Mouse (Mus musculus) frontal cortex, postnatal 36 days (tissue): ENCODE results near the gene Slc35e2.
"Not testable (repeated sequence)": the region's sequence is repeated elsewhere in the genome, so short reads cannot be mapped to it uniquely, and the experiment has no call there.

Experiments used
- DNase-seq, 2 experiments: peaks; one replicate each; pipeline ENCODE4 v3.0.0; 2022; ENCODE audit warnings: low spot score in 2 of 2

Slc35e2 gene

DNA sequence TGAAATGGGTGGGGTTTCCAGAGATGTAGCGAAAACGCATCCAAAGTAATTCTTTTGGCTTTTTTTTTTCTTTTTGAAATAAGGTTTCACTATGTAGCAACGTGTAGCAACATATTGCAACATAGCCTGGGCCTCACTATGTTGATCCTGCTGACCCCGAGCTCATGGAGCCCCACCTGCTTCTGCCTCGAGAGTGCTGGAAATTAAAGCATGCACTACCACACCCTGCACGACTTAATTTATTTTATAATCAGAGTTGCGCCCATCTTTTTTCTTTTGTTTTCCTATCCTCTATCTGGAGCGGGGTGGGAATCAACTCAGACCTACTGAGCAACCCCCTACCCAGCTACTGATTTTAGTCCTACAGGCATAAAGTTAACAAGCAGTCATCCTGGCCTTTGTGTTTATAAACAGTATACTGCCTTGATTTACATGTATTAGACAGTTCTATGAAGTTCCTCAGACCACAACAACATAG lies 68.4 kb downstream of the Slc35e2 start:
- no peak for DNase-seq

DNA sequence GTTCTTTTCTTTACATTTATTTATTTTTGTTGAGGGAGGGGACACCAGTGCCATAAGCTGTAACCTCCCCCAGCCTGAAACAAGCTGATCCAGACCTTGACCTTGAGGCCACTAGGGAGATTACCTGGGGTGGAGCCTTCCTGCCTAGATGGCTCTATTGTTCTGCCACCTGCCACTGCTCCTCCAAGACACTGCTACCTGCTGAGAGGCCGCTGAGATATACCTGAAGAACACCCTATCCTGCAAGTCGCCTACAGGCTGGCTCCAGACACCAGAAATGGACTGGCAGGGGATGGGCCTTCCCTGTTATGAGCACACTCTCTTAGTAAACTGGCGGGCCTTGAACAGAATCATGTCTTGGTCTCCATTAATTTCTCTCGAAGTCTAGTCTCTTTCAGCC lies 69.0 kb downstream of the Slc35e2 start:
- not testable (repeated sequence) for DNase-seq

DNA sequence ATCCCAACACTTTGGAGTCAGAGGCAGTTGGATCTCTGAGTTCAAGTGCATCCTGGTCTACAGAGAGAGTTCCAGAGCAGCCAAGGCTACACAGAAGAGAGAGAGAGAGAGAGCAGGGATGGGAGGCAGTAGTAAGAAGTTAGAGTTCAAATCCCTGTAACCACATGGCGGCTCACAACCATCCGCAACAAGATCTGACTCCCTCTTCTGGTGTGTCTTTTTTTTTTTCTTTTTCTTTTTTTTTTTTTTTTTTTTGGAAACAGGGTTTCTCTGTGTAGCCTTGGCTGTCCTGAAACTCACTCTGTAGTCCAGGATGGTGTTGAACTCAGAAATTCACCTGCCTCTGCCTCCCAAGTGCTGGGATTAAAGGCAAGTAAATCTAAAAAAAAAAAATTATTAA lies 70.9 kb downstream of the Slc35e2 start:
- no peak for DNase-seq
